Mouse (Mus musculus): ENCODE measurements around the gene Nfib. TPM values are rescaled to one million over a fixed set of nuclear protein-coding genes. Genes with fewer than 3 reads are reported as not detected.
A peak's percentile ranks its signal among the peaks of the same experiment; 100 is the strongest.

Gene Nfib
- polyA plus RNA-seq, 1 experiment from 2014 or later, result 204 TPM

- no peaks in the 10 kb centered on the region for H3K9me3 ChIP-seq (replicated peaks)
- no peak for ATAC-seq
- H3K27me3 ChIP-seq, result no peaks in the 10 kb centered on the region
- no peaks in the 10 kb centered on the region for H3K36me3 ChIP-seq (ENCODE audit: poor library complexity, severe bottlenecking)
- H3K4me3 ChIP-seq, result no peak overlapping the region
- H3K9ac ChIP-seq, result no peak overlapping the region
- peak overlapping the region; percentile 59; the same call in 1 of the 2 replicates for H3K4me2 ChIP-seq
- H3K4me1 ChIP-seq, result peaks cover 47% of the 10 kb centered on the region
- WGBS, result 29% methylated on average over 2 of the region's 2 CpGs
- H3K27ac ChIP-seq, result peak overlapping the region; percentile 81
Observed at GRCm38 (mm10) chr4:82706012-82706411, 462 bp upstream of the Nfib start.

- no peaks in the 10 kb centered on the region for H3K9me3 ChIP-seq (replicated peaks)
- no peaks in the 10 kb centered on the region for H3K27me3 ChIP-seq
- H3K27ac ChIP-seq, result peak overlapping the region; percentile 81
- H3K4me1 ChIP-seq, result peaks cover 47% of the 10 kb centered on the region
- peak overlapping the region; percentile 29 for H3K4me3 ChIP-seq
- ATAC-seq, result peak; percentile 57
- H3K9ac ChIP-seq, result peak overlapping the region; percentile 43; the same call in 1 of the 2 replicates
- H3K4me2 ChIP-seq, result peak overlapping the region; percentile 59
- WGBS, result 21% methylated on average over 19 of the region's 19 CpGs
- H3K36me3 ChIP-seq (ENCODE audit: poor library complexity, severe bottlenecking), result no peaks in the 10 kb centered on the region
Observed at GRCm38 (mm10) chr4:82704079-82704830, 1.3 kb downstream of the Nfib start.

- no peak overlapping the region for H3K4me3 ChIP-seq
- no peak overlapping the region for H3K4me2 ChIP-seq
- WGBS, result 63% methylated on average over 6 of the region's 6 CpGs
- H3K4me1 ChIP-seq, result peaks cover 42% of the 10 kb centered on the region
- H3K36me3 ChIP-seq (ENCODE audit: poor library complexity, severe bottlenecking), result no peaks in the 10 kb centered on the region
- no peaks in the 10 kb centered on the region for H3K9me3 ChIP-seq (replicated peaks)
- no peak overlapping the region for H3K9ac ChIP-seq
- H3K27ac ChIP-seq, result no peak overlapping the region
- ATAC-seq, result no peak
- no peaks in the 10 kb centered on the region for H3K27me3 ChIP-seq
Observed at GRCm38 (mm10) chr4:82702808-82703207, 2.7 kb downstream of the Nfib start.

- Histone ChIP-seq H3K36me3 (ENCODE audit: poor library complexity, severe bottlenecking) (no peaks in the 10 kb centered on the region), H3K9ac (no peak overlapping the region), H3K27ac (no peak overlapping the region), H3K4me3 (no peak overlapping the region), H3K27me3 (no peaks in the 10 kb centered on the region), H3K4me1 (peaks cover 15% of the 10 kb centered on the region), H3K9me3 (replicated peaks) (no peaks in the 10 kb centered on the region), H3K4me2 (no peak overlapping the region)
- 74% methylated on average over 11 of the region's 11 CpGs for WGBS
- ATAC-seq, result no peak
Observed at GRCm38 (mm10) chr4:82699504-82699903, 6.0 kb downstream of the Nfib start.

GRCm38 (mm10) chr4:82698616-82699015 lies 6.9 kb downstream of the Nfib start:
- H3K4me2 ChIP-seq, result no peak overlapping the region
- no peak overlapping the region for H3K27ac ChIP-seq
- no peaks in the 10 kb centered on the region for H3K27me3 ChIP-seq
- WGBS, result 86% methylated on average over 12 of the region's 12 CpGs
- no peak for ATAC-seq
- H3K4me3 ChIP-seq, result no peak overlapping the region
- no peaks in the 10 kb centered on the region for H3K36me3 ChIP-seq (ENCODE audit: poor library complexity, severe bottlenecking)
- peaks cover 7% of the 10 kb centered on the region for H3K4me1 ChIP-seq
- H3K9me3 ChIP-seq (replicated peaks), result no peaks in the 10 kb centered on the region
- H3K9ac ChIP-seq, result no peak overlapping the region

GRCm38 (mm10) chr4:82697151-82697550 lies 8.4 kb downstream of the Nfib start:
- no peak for ATAC-seq
- Histone ChIP-seq H3K27ac (no peak overlapping the region), H3K27me3 (no peaks in the 10 kb centered on the region), H3K9ac (no peak overlapping the region), H3K4me3 (no peak overlapping the region), H3K4me2 (no peak overlapping the region), H3K36me3 (ENCODE audit: poor library complexity, severe bottlenecking) (no peaks in the 10 kb centered on the region), H3K9me3 (replicated peaks) (no peaks in the 10 kb centered on the region), H3K4me1 (peaks cover 8% of the 10 kb centered on the region)
- 66% methylated on average over 6 of the region's 6 CpGs for WGBS

- no peak overlapping the region for H3K4me2 ChIP-seq
- 81% methylated on average over 5 of the region's 5 CpGs for WGBS
- no peaks in the 10 kb centered on the region for H3K36me3 ChIP-seq (ENCODE audit: poor library complexity, severe bottlenecking)
- no peaks in the 10 kb centered on the region for H3K27me3 ChIP-seq
- no peak overlapping the region for H3K4me3 ChIP-seq
- ATAC-seq, result no peak
- no peaks in the 10 kb centered on the region for H3K9me3 ChIP-seq (replicated peaks)
- no peak overlapping the region for H3K9ac ChIP-seq
- H3K4me1 ChIP-seq, result peaks cover 19% of the 10 kb centered on the region
- H3K27ac ChIP-seq, result no peak overlapping the region
Observed at GRCm38 (mm10) chr4:82695760-82696501, 9.6 kb downstream of the Nfib start.

- Histone ChIP-seq H3K27ac (peak overlapping the region; percentile 93), H3K27me3 (no peaks in the 10 kb centered on the region), H3K4me2 (peak overlapping the region; percentile 14; the same call in 1 of the 2 replicates), H3K4me3 (no peak overlapping the region), H3K36me3 (ENCODE audit: poor library complexity, severe bottlenecking) (no peaks in the 10 kb centered on the region), H3K4me1 (peaks cover 33% of the 10 kb centered on the region), H3K9ac (no peak overlapping the region), H3K9me3 (replicated peaks) (no peaks in the 10 kb centered on the region)
- ATAC-seq, result peak; percentile 3; the same call in 1 of the 2 replicates
- WGBS, result 62% methylated on average over 3 of the region's 3 CpGs
Observed at GRCm38 (mm10) chr4:82692009-82692326, 13.6 kb downstream of the Nfib start.

GRCm38 (mm10) chr4:82691126-82692008 lies 14.2 kb downstream of the Nfib start:
- no peaks in the 10 kb centered on the region for H3K36me3 ChIP-seq (ENCODE audit: poor library complexity, severe bottlenecking)
- peak overlapping the region; percentile 14 for H3K4me2 ChIP-seq
- H3K27me3 ChIP-seq, result no peaks in the 10 kb centered on the region
- 23% methylated on average over 4 of the region's 4 CpGs for WGBS
- no peaks in the 10 kb centered on the region for H3K9me3 ChIP-seq (replicated peaks)
- H3K4me3 ChIP-seq, result no peak overlapping the region
- ATAC-seq, result peak; percentile 81
- no peak overlapping the region for H3K9ac ChIP-seq
- peaks cover 33% of the 10 kb centered on the region for H3K4me1 ChIP-seq
- H3K27ac ChIP-seq, result peak overlapping the region; percentile 93

- peak overlapping the region; percentile 93 for H3K27ac ChIP-seq
- peaks cover 33% of the 10 kb centered on the region for H3K4me1 ChIP-seq
- H3K27me3 ChIP-seq, result no peaks in the 10 kb centered on the region
- 12% methylated on average over 7 of the region's 7 CpGs for WGBS
- H3K36me3 ChIP-seq (ENCODE audit: poor library complexity, severe bottlenecking), result no peaks in the 10 kb centered on the region
- no peak overlapping the region for H3K9ac ChIP-seq
- no peak overlapping the region for H3K4me3 ChIP-seq
- peak; percentile 87 for ATAC-seq
- H3K4me2 ChIP-seq, result 0 out of 2 replicates have a peak overlapping the region, but pooled peaks have one; percentile 22
- H3K9me3 ChIP-seq (replicated peaks), result no peaks in the 10 kb centered on the region
Observed at GRCm38 (mm10) chr4:82690267-82690666, 15.3 kb downstream of the Nfib start.

- H3K9me3 ChIP-seq (replicated peaks), result no peaks in the 10 kb centered on the region
- H3K9ac ChIP-seq, result no peak overlapping the region
- peaks cover 22% of the 10 kb centered on the region for H3K4me1 ChIP-seq
- WGBS, result 93% methylated on average over 6 of the region's 6 CpGs
- H3K27ac ChIP-seq, result no peak overlapping the region
- no peaks in the 10 kb centered on the region for H3K27me3 ChIP-seq
- no peak overlapping the region for H3K4me3 ChIP-seq
- H3K4me2 ChIP-seq, result no peak overlapping the region
- no peak for ATAC-seq
- H3K36me3 ChIP-seq (ENCODE audit: poor library complexity, severe bottlenecking), result no peaks in the 10 kb centered on the region
Observed at GRCm38 (mm10) chr4:82686037-82686436, 19.5 kb downstream of the Nfib start.
